Mouse (Mus musculus) embryonic facial prominence, embryonic 12.5 days (tissue): ENCODE measurements around the gene Micall1. TPM values are rescaled to one million over a fixed set of nuclear protein-coding genes. Genes with fewer than 3 reads are reported as not detected.

Experiments
- ATAC-seq: fragments of 200-750 bp; cut with Nextera tagmentation; 2 replicates; pipeline ENCODE4 v1.8.0; 2017; ENCODE audit not compliant: insufficient number of reproducible peaks, insufficient read depth, low FRiP score, low TSS enrichment
- H3K27ac ChIP-seq: fragments of 300-500 bp; sonication (generic); 2 replicates; pipeline ENCODE4 v1.5.1; 2016; ENCODE audit warnings: mild to moderate bottlenecking
- H3K27me3 ChIP-seq: fragments of 300-500 bp; sonication (generic); 2 replicates; pipeline ENCODE4 v1.6.1; 2016; ENCODE audit warnings: mild to moderate bottlenecking, moderate library complexity
- H3K36me3 ChIP-seq: fragments of 300-500 bp; sonication (generic); 2 replicates; pipeline ENCODE4 v1.6.1; 2016; ENCODE audit warnings: mild to moderate bottlenecking
- H3K4me1 ChIP-seq: fragments of 300-500 bp; sonication (generic); 2 replicates; pipeline ENCODE4 v1.6.1; 2016
- H3K4me2 ChIP-seq: fragments of 300-500 bp; sonication (generic); replicated peaks from 2 replicates; pipeline ENCODE4 v1.6.1; 2016; ENCODE audit warnings: mild to moderate bottlenecking, moderate library complexity
- H3K4me3 ChIP-seq: fragments of 300-500 bp; sonication (generic); 2 replicates; pipeline ENCODE4 v1.5.1; 2016; ENCODE audit warnings: mild to moderate bottlenecking
- H3K9ac ChIP-seq: fragments of 300-500 bp; sonication (generic); 2 replicates; pipeline ENCODE4 v1.6.1; 2016; ENCODE audit warnings: mild to moderate bottlenecking, moderate library complexity
- H3K9me3 ChIP-seq: fragments of 300-500 bp; sonication (generic); 2 replicates; pipeline ENCODE4 v1.6.1; 2016; ENCODE audit warnings: mild to moderate bottlenecking, moderate library complexity
- WGBS: fragments of 180-500 bp; shearing (Covaris S2); methylation state at CpG from one replicate; pipeline ENCODE4 v1.1.7; 2016; 5-methylcytosine and 5-hydroxymethylcytosine counted together
- polyA plus RNA-seq: library from polyadenylated mRNA; unstranded; fragments of >200 nt; fragmentation: Nextera tagmentation; extraction: Ambion mirVana; gene quantifications from 2 replicates; pipeline ENCODE4 v1.2.1, GENCODE M21; 2016

Gene Micall1
- polyA plus RNA-seq, 1 experiment from 2014 or later = 12.6 TPM

DNA sequence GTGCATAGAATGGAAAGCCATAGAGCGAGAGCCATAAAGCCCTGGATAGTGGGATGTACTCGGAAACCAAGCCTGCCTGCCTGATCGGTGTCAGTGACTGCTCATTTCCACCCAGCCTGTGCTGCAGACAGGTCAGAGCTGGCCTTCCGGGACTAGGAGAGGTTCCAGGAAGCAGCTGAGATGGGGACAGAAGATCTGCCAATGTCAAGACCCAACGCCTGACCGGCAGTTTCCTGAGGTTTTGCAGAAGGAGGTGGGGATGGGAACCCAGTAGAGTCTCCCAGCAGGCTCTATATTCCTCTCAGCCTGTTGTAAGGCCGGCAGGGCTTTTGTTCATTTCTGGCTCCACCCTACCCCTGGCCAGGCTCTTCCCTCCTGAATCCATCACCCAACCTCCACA is 9.8 kb upstream of the Micall1 start:
- ATAC-seq = no peak
- WGBS = 59% methylated on average over 7 of the region's 7 CpGs
- no peak overlapping the region for H3K4me3 ChIP-seq
- no peak overlapping the region for H3K9ac ChIP-seq
- peaks cover 22% of the 10 kb centered on the region for H3K4me1 ChIP-seq
- no peak overlapping the region for H3K27ac ChIP-seq
- no peaks in the 10 kb centered on the region for H3K27me3 ChIP-seq
- no peak overlapping the region for H3K4me2 ChIP-seq
- H3K36me3 ChIP-seq = peaks cover 17% of the 10 kb centered on the region
- H3K9me3 ChIP-seq = no peaks in the 10 kb centered on the region

DNA sequence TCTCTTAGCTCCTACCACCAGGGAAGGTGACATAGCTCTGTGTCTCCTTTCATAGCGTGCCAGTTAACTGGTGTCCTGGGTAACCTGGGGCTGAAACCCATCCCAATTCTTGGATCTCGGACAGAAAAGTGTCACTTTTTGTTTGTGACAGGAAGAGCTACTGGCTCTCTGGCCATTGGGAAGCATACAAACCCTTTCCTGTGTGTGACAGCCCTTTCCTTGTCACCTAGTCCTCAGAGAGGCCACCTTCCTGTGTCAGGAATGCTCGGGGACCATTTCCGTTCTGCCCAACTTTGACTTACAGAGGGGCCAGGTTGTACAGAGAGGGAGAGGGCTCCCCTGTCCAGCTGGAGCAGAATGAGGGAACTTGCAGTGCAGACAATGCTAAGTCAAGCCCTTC is 9.2 kb upstream of the Micall1 start:
- Histone ChIP-seq H3K4me1 (peaks cover 22% of the 10 kb centered on the region), H3K4me2 (no peak overlapping the region), H3K27ac (no peak overlapping the region), H3K27me3 (no peaks in the 10 kb centered on the region), H3K4me3 (no peak overlapping the region), H3K9me3 (no peaks in the 10 kb centered on the region), H3K9ac (no peak overlapping the region), H3K36me3 (peaks cover 11% of the 10 kb centered on the region)
- no peak for ATAC-seq
- 65% methylated on average over 4 of the region's 4 CpGs for WGBS

DNA sequence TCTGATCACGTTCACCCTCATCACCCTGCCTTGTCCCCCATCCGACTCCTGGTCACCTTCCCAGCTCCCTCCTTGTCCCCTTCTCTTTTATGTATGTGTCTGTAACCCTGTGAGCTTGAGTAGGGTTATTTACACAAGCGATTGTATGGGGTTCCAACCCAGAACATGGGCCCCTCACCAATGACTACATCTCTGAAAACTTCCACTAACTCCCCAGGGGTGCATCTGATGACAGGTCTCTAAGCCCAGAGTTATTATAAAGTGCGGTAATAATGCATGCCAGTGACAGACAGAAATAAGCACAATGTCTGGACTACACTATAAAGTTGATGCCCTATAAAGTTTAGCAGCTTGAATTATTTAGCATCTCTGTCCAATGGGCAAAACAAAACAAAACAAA is 8.3 kb upstream of the Micall1 start:
- H3K4me1 ChIP-seq = peaks cover 22% of the 10 kb centered on the region

DNA sequence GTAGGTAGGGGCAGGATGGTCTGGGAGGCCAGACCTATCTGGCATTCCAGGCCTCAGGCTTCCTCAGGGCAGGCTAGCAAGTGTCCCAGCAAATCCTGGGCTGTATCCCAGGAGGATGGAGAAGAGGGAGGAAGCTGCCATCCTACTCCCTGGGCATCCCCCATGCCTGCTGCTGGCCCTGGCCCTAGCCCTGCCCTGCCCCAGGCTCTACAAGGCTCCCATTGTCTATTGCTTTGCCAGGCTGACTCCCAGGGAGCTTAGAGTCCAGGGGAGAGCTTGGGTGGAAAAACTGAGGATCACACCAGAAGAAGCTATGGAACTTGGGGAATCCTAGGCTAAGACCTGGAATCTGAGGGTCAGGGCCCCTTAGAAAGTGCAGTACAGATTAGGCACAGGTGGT is 7.2 kb upstream of the Micall1 start:
- no peak overlapping the region for H3K4me3 ChIP-seq
- no peaks in the 10 kb centered on the region for H3K9me3 ChIP-seq
- H3K9ac ChIP-seq = no peak overlapping the region; the same call in 1 of the 2 replicates
- peaks cover 22% of the 10 kb centered on the region for H3K4me1 ChIP-seq
- H3K36me3 ChIP-seq = no peaks in the 10 kb centered on the region
- ATAC-seq = no peak
- H3K4me2 ChIP-seq = no peak overlapping the region
- 0 out of 2 replicates have a peak overlapping the region, but pooled peaks have one; percentile 25 for H3K27ac ChIP-seq
- no peaks in the 10 kb centered on the region for H3K27me3 ChIP-seq

More for the DNA sequence above, 8.3 kb upstream of the Micall1 start:
- Histone ChIP-seq H3K4me2 (no peak overlapping the region), H3K9ac (no peak overlapping the region), H3K9me3 (no peaks in the 10 kb centered on the region), H3K4me3 (no peak overlapping the region), H3K36me3 (0 out of 2 replicates have a peak, but pooled peaks cover 6% of the 10 kb centered on the region), H3K27ac (no peak overlapping the region), H3K27me3 (no peaks in the 10 kb centered on the region)
- WGBS = 62% methylated on average over 4 of the region's 4 CpGs
- no peak for ATAC-seq

DNA sequence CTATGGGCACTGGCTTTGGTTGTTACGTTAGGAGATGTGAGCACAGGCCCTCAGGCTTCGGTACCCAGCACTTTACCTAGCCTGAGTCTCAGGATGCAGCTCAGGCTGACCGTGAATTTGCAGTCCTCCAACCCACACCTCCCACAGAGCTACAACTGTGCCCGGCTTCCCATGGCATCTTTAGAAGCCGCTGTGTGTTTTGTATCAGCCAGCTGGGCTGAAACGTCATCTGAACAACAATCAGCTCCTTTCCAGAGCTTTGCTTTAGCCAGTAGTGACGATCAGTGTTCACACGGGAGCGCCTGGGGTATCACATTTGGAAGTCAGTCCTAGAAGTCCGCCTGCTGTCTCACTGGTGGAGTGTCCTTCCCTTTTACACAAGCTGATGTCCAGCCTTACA is 5.4 kb upstream of the Micall1 start:
- H3K4me1 ChIP-seq = peaks cover 15% of the 10 kb centered on the region; the same call in 1 of the 2 replicates
- WGBS = 71% methylated on average over 10 of the region's 10 CpGs
- H3K36me3 ChIP-seq = no peaks in the 10 kb centered on the region
- no peak for ATAC-seq
- no peaks in the 10 kb centered on the region for H3K9me3 ChIP-seq
- no peak overlapping the region for H3K4me3 ChIP-seq
- H3K9ac ChIP-seq = no peak overlapping the region
- no peak overlapping the region for H3K27ac ChIP-seq
- no peaks in the 10 kb centered on the region for H3K27me3 ChIP-seq
- H3K4me2 ChIP-seq = no peak overlapping the region

DNA sequence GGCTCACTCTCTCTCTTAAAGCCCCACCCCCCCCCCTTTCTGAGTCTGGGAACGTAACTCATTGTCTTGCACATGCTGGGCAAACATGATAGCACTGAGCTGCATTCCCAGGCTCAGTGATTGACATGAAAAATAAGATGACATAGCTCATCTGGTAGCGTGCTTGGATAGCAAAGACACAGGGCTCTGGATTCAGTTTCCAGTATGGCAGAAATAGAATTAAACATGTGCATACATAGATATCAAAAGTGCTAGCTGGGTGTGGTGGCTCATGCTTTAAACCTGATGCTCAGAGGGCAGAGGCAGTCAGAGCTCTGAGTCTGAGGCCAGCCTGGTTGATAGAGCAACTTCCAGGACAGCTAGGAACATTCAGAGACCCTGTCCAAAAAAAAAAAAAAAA is 2.9 kb upstream of the Micall1 start:
- H3K27me3 ChIP-seq = 0 out of 2 replicates have a peak, but pooled peaks cover 4% of the 10 kb centered on the region
- H3K9ac ChIP-seq = no peak overlapping the region
- H3K4me3 ChIP-seq = no peak overlapping the region
- H3K4me2 ChIP-seq = no peak overlapping the region
- peaks cover 22% of the 10 kb centered on the region for H3K4me1 ChIP-seq
- ATAC-seq = no peak
- H3K9me3 ChIP-seq = no peaks in the 10 kb centered on the region
- H3K27ac ChIP-seq = no peak overlapping the region
- no peaks in the 10 kb centered on the region for H3K36me3 ChIP-seq
- 48% methylated on average over 2 of the region's 2 CpGs for WGBS

DNA sequence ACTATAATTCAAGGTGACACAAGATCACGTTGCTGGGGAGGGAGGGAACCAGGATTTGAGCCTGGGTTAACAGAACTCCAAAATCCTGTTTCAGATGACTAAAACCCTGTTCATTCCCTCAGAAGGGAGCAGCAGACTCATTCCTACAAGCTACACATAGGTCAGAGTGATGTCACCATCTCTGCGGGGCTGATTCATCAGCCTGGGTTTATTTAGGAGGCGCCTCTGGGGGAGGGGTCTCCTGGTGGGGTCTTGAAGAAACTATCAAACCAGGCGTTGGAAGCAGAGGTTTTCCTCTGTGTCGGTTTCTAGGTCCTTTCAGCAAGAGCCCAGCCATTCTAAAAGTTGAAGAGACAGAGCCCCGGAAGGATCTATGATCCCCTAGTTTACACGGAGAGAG is 732 bp upstream of the Micall1 start:
- 0 out of 2 replicates have a peak, but pooled peaks cover 7% of the 10 kb centered on the region for H3K27me3 ChIP-seq
- peak overlapping the region; percentile 82 for H3K27ac ChIP-seq
- peak overlapping the region; percentile 86; the same call in 1 of the 2 replicates for H3K4me3 ChIP-seq
- no peaks in the 10 kb centered on the region for H3K9me3 ChIP-seq
- peak overlapping the region; percentile 99 for H3K4me2 ChIP-seq
- no peak for ATAC-seq
- H3K4me1 ChIP-seq = peaks cover 28% of the 10 kb centered on the region
- no peak overlapping the region for H3K9ac ChIP-seq
- 16% methylated on average over 7 of the region's 7 CpGs for WGBS
- H3K36me3 ChIP-seq = 0 out of 2 replicates have a peak, but pooled peaks cover 4% of the 10 kb centered on the region

DNA sequence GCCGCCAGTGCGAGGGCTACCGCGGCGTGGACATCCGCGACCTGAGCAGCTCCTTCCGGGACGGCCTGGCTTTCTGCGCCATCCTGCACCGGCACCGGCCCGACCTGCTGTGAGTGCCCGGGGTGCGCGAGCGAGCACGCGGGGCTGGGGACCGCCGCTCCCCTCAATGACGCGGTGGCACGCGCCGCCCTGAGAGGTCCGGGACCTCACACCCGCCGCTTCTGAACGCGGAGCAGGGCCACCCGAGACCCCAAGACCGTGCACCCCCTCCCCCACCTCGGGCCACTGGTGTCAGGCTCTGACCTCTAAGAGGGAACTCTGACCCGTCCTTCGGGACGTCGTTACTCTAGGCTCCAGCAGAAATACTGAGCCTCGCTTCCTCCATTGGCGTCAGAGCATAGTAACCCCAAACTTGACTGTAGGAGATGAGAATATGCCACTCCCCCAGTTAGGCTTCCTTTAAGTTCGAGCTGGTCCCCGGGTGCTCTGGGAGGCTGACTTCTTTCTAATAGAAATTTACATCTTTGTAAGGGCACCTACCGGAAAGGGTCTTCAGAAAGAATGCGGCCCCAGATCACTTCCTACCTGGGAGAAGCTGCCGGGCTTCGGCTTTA is 730 bp downstream of the Micall1 start:
- Histone ChIP-seq H3K9me3 (no peaks in the 10 kb centered on the region), H3K4me3 (peak overlapping the region; percentile 86), H3K27me3 (0 out of 2 replicates have a peak, but pooled peaks cover 7% of the 10 kb centered on the region), H3K4me2 (peak overlapping the region; percentile 99), H3K36me3 (0 out of 2 replicates have a peak, but pooled peaks cover 6% of the 10 kb centered on the region), H3K4me1 (peaks cover 28% of the 10 kb centered on the region), H3K9ac (peak overlapping the region; percentile 86), H3K27ac (peak overlapping the region; percentile 82)
- ATAC-seq = peak; percentile 49; the same call in 1 of the 2 replicates
- WGBS = under 1% methylated on average over 46 of the region's 46 CpGs

DNA sequence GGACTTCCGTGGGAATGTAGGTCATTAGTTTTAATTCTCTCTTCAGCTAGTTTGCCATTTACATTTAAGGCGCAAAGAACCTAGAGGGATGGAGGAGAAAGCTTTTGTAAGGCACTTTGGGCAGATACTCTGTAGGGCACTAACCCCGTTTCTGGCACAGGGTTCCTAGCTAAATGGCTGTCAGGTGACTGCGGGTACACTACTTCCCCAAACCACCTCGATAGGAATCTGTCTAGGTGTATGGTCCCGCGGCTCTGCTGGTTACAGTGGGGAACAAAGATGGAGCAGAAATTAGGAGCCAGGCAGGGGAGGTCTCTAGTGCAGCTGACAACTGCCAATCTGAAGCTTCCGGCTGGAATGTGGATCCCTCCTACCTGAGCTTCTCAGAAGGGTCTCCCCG is 1.3 kb downstream of the Micall1 start:
- H3K4me3 ChIP-seq = peak overlapping the region; percentile 86
- H3K9me3 ChIP-seq = no peaks in the 10 kb centered on the region
- H3K4me1 ChIP-seq = peaks cover 28% of the 10 kb centered on the region
- peak overlapping the region; percentile 86; the same call in 1 of the 2 replicates for H3K9ac ChIP-seq
- H3K27me3 ChIP-seq = 0 out of 2 replicates have a peak, but pooled peaks cover 7% of the 10 kb centered on the region
- WGBS = 14% methylated on average over 9 of the region's 9 CpGs
- H3K4me2 ChIP-seq = peak overlapping the region; percentile 99
- no peak for ATAC-seq
- H3K27ac ChIP-seq = no peak overlapping the region
- H3K36me3 ChIP-seq = peaks cover 11% of the 10 kb centered on the region

DNA sequence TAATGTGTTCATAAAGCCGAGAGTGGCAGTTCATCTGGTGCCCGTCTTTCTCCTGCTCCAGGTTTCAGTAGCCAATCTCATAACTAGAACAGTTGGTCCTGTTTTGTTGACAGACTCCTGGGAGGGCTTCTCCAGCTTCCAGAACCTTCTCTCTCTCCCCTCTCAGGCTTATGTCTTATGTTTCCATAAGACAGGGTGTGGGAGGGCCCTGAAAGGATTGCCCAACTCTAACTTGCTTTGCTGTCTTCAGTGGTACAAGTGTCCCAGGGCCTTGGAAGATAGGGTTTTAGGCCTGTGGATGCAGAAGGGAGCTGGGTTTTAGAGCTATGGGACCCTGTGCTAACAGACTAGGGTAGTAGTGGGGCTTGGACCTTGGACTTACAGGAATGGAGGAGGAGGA is 1.8 kb downstream of the Micall1 start:
- no peak for ATAC-seq
- Histone ChIP-seq H3K4me2 (peak overlapping the region; percentile 99), H3K27me3 (0 out of 2 replicates have a peak, but pooled peaks cover 7% of the 10 kb centered on the region), H3K4me1 (peaks cover 28% of the 10 kb centered on the region), H3K4me3 (peak overlapping the region; percentile 86; the same call in 1 of the 2 replicates), H3K9ac (peak overlapping the region; percentile 86; the same call in 1 of the 2 replicates), H3K27ac (no peak overlapping the region), H3K36me3 (peaks cover 16% of the 10 kb centered on the region), H3K9me3 (no peaks in the 10 kb centered on the region)
- 71% methylated on average over 2 of the region's 2 CpGs for WGBS

DNA sequence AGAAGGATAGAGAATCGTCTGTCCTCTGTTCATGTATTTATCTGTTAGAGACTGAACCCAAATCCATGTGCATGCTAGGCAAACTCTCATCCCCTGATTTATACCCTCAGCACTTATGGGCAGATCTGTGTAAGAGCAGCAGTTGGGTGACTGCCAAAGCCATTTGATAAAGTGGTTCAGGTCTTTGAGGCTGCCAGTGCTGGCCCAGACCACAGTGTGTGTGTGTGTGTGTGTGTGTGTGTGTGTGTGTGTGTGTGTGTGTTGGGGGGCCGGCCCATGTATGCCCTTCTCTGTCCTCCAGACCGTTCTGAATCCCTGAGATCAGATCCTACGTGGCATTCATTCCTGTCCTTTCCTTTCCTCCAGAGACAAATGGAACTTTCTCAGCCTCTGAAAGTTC is 3.1 kb downstream of the Micall1 start:
- Histone ChIP-seq H3K4me3 (no peak overlapping the region), H3K36me3 (peaks cover 22% of the 10 kb centered on the region), H3K27ac (no peak overlapping the region), H3K4me1 (peaks cover 28% of the 10 kb centered on the region), H3K4me2 (no peak overlapping the region), H3K27me3 (0 out of 2 replicates have a peak, but pooled peaks cover 7% of the 10 kb centered on the region), H3K9ac (no peak overlapping the region), H3K9me3 (no peaks in the 10 kb centered on the region)
- WGBS = 87% methylated on average over 4 of the region's 4 CpGs
- no peak for ATAC-seq

DNA sequence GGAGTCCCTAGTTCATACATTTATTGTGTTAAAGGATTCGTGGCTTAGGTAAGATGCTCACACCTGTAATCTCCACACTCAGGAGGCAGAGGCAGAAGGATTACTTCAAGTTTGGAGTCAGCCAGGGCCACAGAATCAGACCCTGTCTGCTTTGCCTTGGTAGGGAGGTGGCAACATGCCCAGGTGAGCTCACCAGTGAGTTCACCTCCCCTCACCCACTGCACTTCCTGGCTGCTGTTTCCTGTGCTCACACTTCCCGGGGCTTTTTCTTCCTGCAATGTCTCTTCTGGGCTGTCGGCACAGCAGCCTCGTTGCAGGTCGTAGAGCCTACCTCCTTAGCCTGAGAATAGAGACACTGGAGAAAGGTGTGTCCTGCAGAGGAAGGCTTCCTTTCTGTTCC is 6.6 kb downstream of the Micall1 start:
- Histone ChIP-seq H3K27me3 (0 out of 2 replicates have a peak, but pooled peaks cover 7% of the 10 kb centered on the region), H3K9ac (no peak overlapping the region), H3K36me3 (peaks cover 47% of the 10 kb centered on the region), H3K4me2 (no peak overlapping the region), H3K4me1 (peaks cover 14% of the 10 kb centered on the region), H3K9me3 (no peaks in the 10 kb centered on the region), H3K27ac (no peak overlapping the region), H3K4me3 (no peak overlapping the region)
- WGBS = 64% methylated on average over 5 of the region's 5 CpGs
- ATAC-seq = no peak
